Mouse (Mus musculus) spleen, postnatal 36 days (tissue): ENCODE results near the gene Nanos3.

Experiments
- DNase-seq, 2 experiments: peaks; one replicate each; pipeline ENCODE4 v3.0.0; 2022; ENCODE audit warnings: low spot score in 2 of 2, mixed read lengths in 1 of 2

Gene Nanos3

GRCm38 (mm10) chr8:84201545-84202245 is 16.7 kb upstream of the Nanos3 start:
- peak; percentile 46 to 49 for DNase-seq

DNA sequence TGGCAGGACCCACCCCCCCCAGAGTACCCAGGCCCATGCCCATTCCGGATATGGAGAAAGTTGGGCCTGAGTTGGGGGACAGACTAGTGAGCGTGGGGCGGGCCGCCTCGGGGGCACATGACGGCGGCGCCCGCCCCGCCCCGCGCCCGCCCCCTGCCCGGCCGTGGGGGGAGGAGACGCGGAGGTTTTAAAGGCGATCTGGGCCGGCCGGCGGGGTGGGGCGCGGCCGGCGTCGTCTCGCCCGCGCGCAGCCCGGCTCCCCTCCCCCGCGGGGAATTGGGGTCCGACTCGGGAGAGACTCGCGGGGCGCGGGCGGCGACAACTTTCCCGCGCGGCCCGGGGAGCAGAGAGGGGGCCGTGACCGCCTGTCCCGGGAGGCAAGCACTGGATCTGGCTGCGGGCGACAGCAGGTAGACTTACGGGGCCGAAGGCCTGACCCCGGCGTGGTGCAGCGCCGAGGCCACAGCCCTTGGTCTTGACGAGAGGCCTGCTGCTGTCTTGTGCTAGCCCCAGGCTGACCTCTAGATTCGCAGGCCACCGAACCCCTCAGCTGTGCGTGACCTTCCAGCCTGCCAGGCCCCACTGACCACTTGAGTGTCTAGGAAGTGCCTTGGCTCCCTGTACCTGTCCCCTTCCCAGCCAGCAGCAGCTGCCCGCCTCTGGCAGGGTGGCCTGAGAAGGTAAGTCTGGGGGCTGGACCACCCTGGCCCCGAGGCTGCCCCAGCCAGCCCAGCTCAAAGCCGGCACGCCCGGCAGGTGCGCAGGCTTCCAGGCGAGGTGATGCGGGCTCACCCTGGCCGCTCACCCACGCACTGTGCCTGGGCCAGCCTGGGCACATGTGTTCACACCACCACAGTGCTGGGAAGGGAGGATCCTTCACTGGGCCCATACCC is 15.9 kb upstream of the Nanos3 start:
- peak; percentile 65 for DNase-seq

DNA sequence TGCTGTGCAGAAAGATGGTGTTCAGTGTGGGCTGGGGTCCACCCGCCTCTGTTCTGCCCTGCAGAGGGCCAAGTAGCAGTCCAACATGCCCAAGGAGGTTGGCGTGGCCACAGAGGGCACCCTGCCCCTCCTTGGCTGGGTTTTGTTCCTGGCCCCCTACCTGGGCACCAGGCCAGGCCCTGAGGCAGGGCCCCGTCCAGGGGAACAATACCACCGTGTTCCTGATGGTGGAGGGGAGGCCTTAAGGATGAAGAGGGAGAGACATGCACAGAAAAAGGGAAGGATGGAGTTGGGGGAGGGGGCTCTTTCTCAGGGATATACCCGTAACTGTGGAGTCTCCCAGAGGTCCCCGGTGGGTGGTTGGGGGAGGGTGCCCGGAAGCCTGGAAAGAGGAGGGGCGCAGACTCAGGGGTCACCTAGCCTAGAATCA is 15.1 kb upstream of the Nanos3 start:
- DNase-seq, result no peak

GRCm38 (mm10) chr8:84199348-84200125 is 14.5 kb upstream of the Nanos3 start:
- DNase-seq, result no peak

GRCm38 (mm10) chr8:84198871-84199270 is 13.9 kb upstream of the Nanos3 start:
- no peak for DNase-seq

GRCm38 (mm10) chr8:84197922-84198774 is 13.1 kb upstream of the Nanos3 start:
- DNase-seq, result peak; percentile 94 to 96

- peak; percentile 71 to 73 for DNase-seq
Observed at GRCm38 (mm10) chr8:84197141-84197921, 12.3 kb upstream of the Nanos3 start.

GRCm38 (mm10) chr8:84194224-84194743 is 9.3 kb upstream of the Nanos3 start:
- no peak for DNase-seq

GRCm38 (mm10) chr8:84193566-84193965 is 8.5 kb upstream of the Nanos3 start:
- no peak for DNase-seq

DNA sequence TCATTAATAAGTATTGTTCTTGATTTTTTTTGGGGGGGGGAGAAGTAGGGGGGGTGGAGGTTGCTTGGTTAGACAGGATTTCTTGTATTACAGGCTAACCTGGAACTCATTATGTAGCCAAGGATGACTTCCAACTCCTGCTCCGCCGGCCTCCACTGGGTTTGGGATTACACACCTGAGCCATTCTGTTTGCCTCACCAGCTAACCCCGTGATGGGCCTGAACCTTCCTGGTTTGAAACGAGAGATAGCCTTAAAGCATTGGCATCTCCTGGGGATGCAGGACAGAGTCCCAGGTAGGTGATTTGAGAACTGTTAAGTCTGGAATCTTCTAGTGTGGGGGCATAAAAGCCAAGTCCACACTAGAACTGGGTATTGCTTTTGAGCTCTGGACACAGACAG is 8.1 kb upstream of the Nanos3 start:
- DNase-seq, result no peak

GRCm38 (mm10) chr8:84192555-84192954 is 7.5 kb upstream of the Nanos3 start:
- DNase-seq, result peak; percentile 60 to 65

GRCm38 (mm10) chr8:84192023-84192422 is 7.0 kb upstream of the Nanos3 start:
- peak in 1 of 2 experiments; percentile 20 for DNase-seq

GRCm38 (mm10) chr8:84190191-84190867 is 5.3 kb upstream of the Nanos3 start:
- DNase-seq, result no peak

DNA sequence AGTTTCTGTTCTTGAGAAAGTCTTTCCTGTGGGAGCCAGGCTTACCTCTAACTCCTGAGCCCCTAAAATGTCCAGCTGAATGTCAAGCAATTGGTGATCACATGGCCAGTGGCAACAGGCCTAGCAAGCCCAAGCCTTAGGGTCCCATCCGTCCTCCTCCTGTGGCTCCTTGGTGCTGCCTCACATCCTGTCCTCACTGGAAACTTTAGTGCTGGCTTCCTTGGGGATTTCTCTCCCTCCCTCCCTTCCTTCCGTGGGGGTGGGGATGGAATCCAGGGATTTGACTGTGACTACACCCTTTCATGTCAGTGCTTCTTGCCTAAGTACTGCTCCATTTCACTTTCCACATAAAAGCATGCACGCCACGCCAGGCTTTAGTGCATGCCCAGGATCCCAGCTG is 4.6 kb upstream of the Nanos3 start:
- DNase-seq, result no peak

GRCm38 (mm10) chr8:84188671-84189070 is 3.7 kb upstream of the Nanos3 start:
- no peak for DNase-seq

- peak; percentile 77 to 81 for DNase-seq
Observed at GRCm38 (mm10) chr8:84187065-84187755, 2.2 kb upstream of the Nanos3 start.

- peak; percentile 67 to 75 for DNase-seq
Observed at GRCm38 (mm10) chr8:84186547-84186946, 1.5 kb upstream of the Nanos3 start.

GRCm38 (mm10) chr8:84184085-84185043 is 653 bp downstream of the Nanos3 start:
- no peak for DNase-seq
